Mouse (Mus musculus) thymus, postnatal 36 days (tissue): ENCODE measurements around the gene Mfsd4b1.

Experiments
- DNase-seq, 2 experiments: peaks; one replicate each; pipeline ENCODE4 v3.0.0; 2022; ENCODE audit warnings: mixed read lengths in 2 of 2

The Mfsd4b1 gene

GRCm38 (mm10) chr10:39958266-39958665, 66.8 kb downstream of the Mfsd4b1 start:
- no peak for DNase-seq

GRCm38 (mm10) chr10:39956340-39956878, 68.7 kb downstream of the Mfsd4b1 start:
- DNase-seq = no peak

- no peak for DNase-seq
Observed at GRCm38 (mm10) chr10:39955163-39955562, 69.9 kb downstream of the Mfsd4b1 start.
